In genomic region chr2:28525219-28525942, GRCm38 (mm10) we compare ENCODE assay signal across 8 mouse cellular contexts. TPM values are rescaled to one million over a fixed set of nuclear protein-coding genes. Genes with fewer than 3 reads are reported as not detected.
A peak's percentile ranks its signal among the peaks of the same experiment; 100 is the strongest.
DNase-seq lines count a peak whose midpoint lies in the region; ATAC-seq and TF ChIP-seq lines count a peak whose summit lies in the region.

No protein-coding gene starts in this region.

- 15% methylated on average over 11 of the region's 11 CpGs for WGBS in intestine, embryonic 16.5 days
- 28% methylated on average over 11 of the region's 11 CpGs for WGBS in liver, embryonic 15.5 days (ENCODE audit: insufficient replicate concordance)

- POLR2A ChIA-PET in Patski (lab: Charles Lee) = interaction anchor here (0.9 to 2.1 kb wide), 3 partner anchors 9 to 19 kb away, joined by 3 to 4 read pairs (median 3); partner anchors contain the start of gene Ralgds

- H3K36me3 ChIP-seq in intestine, embryonic 16.5 days (ENCODE audit: control insufficient read depth, insufficient read depth, low read length) = no peaks in the 10 kb centered on the region
- H3K36me3 ChIP-seq in liver, embryonic 15.5 days (replicated peaks) = no peaks in the 10 kb centered on the region

- no peak for TF ChIP-seq CTCF in Patski (IDR thresholded peaks at IDR 0.05)

- H3K27me3 ChIP-seq in Patski = no peaks in the 10 kb centered on the region
- H3K27me3 ChIP-seq in intestine, embryonic 16.5 days (replicated peaks; ENCODE audit: control insufficient read depth, insufficient read depth, low read length) = no peaks in the 10 kb centered on the region
- no peaks in the 10 kb centered on the region for H3K27me3 ChIP-seq in liver, embryonic 15.5 days

- H3K4me2 ChIP-seq in intestine, embryonic 16.5 days (ENCODE audit: low read depth, low read length) = peak overlapping the region; percentile 19
- peak overlapping the region; percentile 10; the same call in 1 of the 2 replicates for H3K4me2 ChIP-seq in liver, embryonic 15.5 days

- peak; percentile 72 for ATAC-seq in Patski
- ATAC-seq in common myeloid progenitor, adult 5-6 weeks (replicated peaks; ENCODE audit: low read depth, poor library complexity, severe bottlenecking) = peak; percentile 38
- peak; percentile 92 for ATAC-seq in intestine, embryonic 16.5 days
- ATAC-seq in liver, embryonic 15.5 days (ENCODE audit: insufficient read depth) = peak; percentile 71

- H3K9me3 ChIP-seq in intestine, embryonic 16.5 days (ENCODE audit: control insufficient read depth, low read length) = no peaks in the 10 kb centered on the region
- H3K9me3 ChIP-seq in liver, embryonic 15.5 days (replicated peaks) = no peaks in the 10 kb centered on the region

- H3K9ac ChIP-seq in intestine, embryonic 16.5 days (ENCODE audit: low read depth, low read length) = peak overlapping the region; percentile 37
- H3K9ac ChIP-seq in liver, embryonic 15.5 days = no peak overlapping the region

- H3K4me1 ChIP-seq in intestine, embryonic 16.5 days (ENCODE audit: control insufficient read depth, insufficient read depth, low read length) = peaks cover 41% of the 10 kb centered on the region
- H3K4me1 ChIP-seq in liver, embryonic 15.5 days (replicated peaks) = peaks cover 22% of the 10 kb centered on the region

- H3K4me3 ChIP-seq in intestine, embryonic 16.5 days (ENCODE audit: low read length) = no peak overlapping the region
- no peak overlapping the region for H3K4me3 ChIP-seq in liver, embryonic 15.5 days (replicated peaks)

- CTCF ChIA-PET in Patski (lab: Charles Lee) = interaction anchor here (0.9 to 3.0 kb wide), 3 partner anchors 8 to 22 kb away, joined by 3 to 12 read pairs (median 12); no protein-coding TSS in a partner anchor

- DNase-seq in 416B (ENCODE audit: low read depth) = peak; percentile 91
- DNase-seq in Patski (ENCODE audit: low read depth, low spot score) = no peak
- peak; percentile 81 to 92 for DNase-seq in heart, adult 18-20 months
- DNase-seq in natural killer cell, adult 2 months (ENCODE audit: low spot score in 2 of 2) = peak; percentile 65 to 82
- no peak for DNase-seq in thymus, postnatal 25 days

- in situ Hi-C loops in Patski (cut with MboI; ENCODE audit: low pct_unique_long_range_greater_than_20kb) = no loop called here

- peak overlapping the region; percentile 83 for H3K27ac ChIP-seq in intestine, embryonic 16.5 days (ENCODE audit: low read length)
- peak overlapping the region; percentile 14; the same call in 1 of the 2 replicates for H3K27ac ChIP-seq in liver, embryonic 15.5 days (replicated peaks)

RNA-seq across cellular contexts. Expression of gene Ralgds, which starts 12.5 kb away (rescaled TPM):
- 45.5 TPM for polyA plus RNA-seq in Patski (2021)
- total RNA-seq in common myeloid progenitor, adult 5-6 weeks (2017) = 3.7 and 4.3 TPM in 2 replicates
- 10 to 100 TPM in 1 of 2 experiments, 1 to 10 TPM in 1; 8.7 to 11.5 TPM for total RNA-seq in heart, adult 18-20 months (2021)
- polyA plus RNA-seq in intestine, embryonic 16.5 days (2015; fragmentation: Nextera tagmentation; extraction: Ambion mirVana) = 19.1 and 21.5 TPM in 2 replicates
- 1.8 and 2.2 TPM in 2 replicates for polyA plus RNA-seq in liver, embryonic 15.5 days (2015; fragmentation: Nextera tagmentation; extraction: Ambion mirVana)

RNA-seq across cellular contexts. Expression of gene Gm10134, which starts 19.5 kb away (rescaled TPM):
- polyA plus RNA-seq in Patski (2021) = not detected
- not detected in 2 replicates for total RNA-seq in common myeloid progenitor, adult 5-6 weeks (2017)
- 1 to 10 TPM; 1.1 to 1.2 TPM for total RNA-seq in heart, adult 18-20 months (2021)
- 7.4 and 10.3 TPM in 2 replicates for polyA plus RNA-seq in intestine, embryonic 16.5 days (2015; fragmentation: Nextera tagmentation; extraction: Ambion mirVana)
- polyA plus RNA-seq in liver, embryonic 15.5 days (2015; fragmentation: Nextera tagmentation; extraction: Ambion mirVana) = 0.37 and 0.82 TPM in 2 replicates

RNA-seq across cellular contexts. Expression of gene Gbgt1, which starts 28.7 kb away (rescaled TPM):
- not detected for polyA plus RNA-seq in Patski (2021)
- total RNA-seq in common myeloid progenitor, adult 5-6 weeks (2017) = not detected in 2 replicates
- 1 to 10 TPM; 2.4 to 2.7 TPM for total RNA-seq in heart, adult 18-20 months (2021)
- 4.4 and 4.6 TPM in 2 replicates for polyA plus RNA-seq in intestine, embryonic 16.5 days (2015; fragmentation: Nextera tagmentation; extraction: Ambion mirVana)
- polyA plus RNA-seq in liver, embryonic 15.5 days (2015; fragmentation: Nextera tagmentation; extraction: Ambion mirVana) = 0.50 and 0.60 TPM in 2 replicates

RNA-seq across cellular contexts. Expression of gene Cel, which starts 37.8 kb away (rescaled TPM):
- not detected for polyA plus RNA-seq in Patski (2021)
- not detected in 2 replicates for total RNA-seq in common myeloid progenitor, adult 5-6 weeks (2017)
- total RNA-seq in heart, adult 18-20 months (2021) = not detected
- polyA plus RNA-seq in intestine, embryonic 16.5 days (2015; fragmentation: Nextera tagmentation; extraction: Ambion mirVana) = 383 and 542 TPM in 2 replicates
- polyA plus RNA-seq in liver, embryonic 15.5 days (2015; fragmentation: Nextera tagmentation; extraction: Ambion mirVana) = 0.45 and 5.1 TPM in 2 replicates

RNA-seq across cellular contexts. Expression of gene Mrps2, which starts 57.5 kb away (rescaled TPM):
- polyA plus RNA-seq in Patski (2021) = 43.1 TPM
- total RNA-seq in common myeloid progenitor, adult 5-6 weeks (2017) = 33.2 and 35.2 TPM in 2 replicates
- total RNA-seq in heart, adult 18-20 months (2021) = 10 to 100 TPM; 42.6 to 43.7 TPM
- polyA plus RNA-seq in intestine, embryonic 16.5 days (2015; fragmentation: Nextera tagmentation; extraction: Ambion mirVana) = 61.1 and 66.9 TPM in 2 replicates
- 23.5 and 23.7 TPM in 2 replicates for polyA plus RNA-seq in liver, embryonic 15.5 days (2015; fragmentation: Nextera tagmentation; extraction: Ambion mirVana)

Comparison
In these comparisons a context has a peak if more than half of its experiments do, and no peak if none do; other contexts are left out.
1. DNase-seq: peak in 416B (single experiment), heart, adult 18-20 months (2 of 2) and natural killer cell, adult 2 months (2 of 2); none in Patski (single experiment) and thymus, postnatal 25 days (single experiment).
2. ATAC-seq: peak in every context shown above with its lines; median percentile 92 in intestine, embryonic 16.5 days; 72 in Patski; 71 in liver, embryonic 15.5 days; 38 in common myeloid progenitor, adult 5-6 weeks.